Mouse (Mus musculus): ENCODE results near the gene Fgfr2. TPM values are rescaled to one million over a fixed set of nuclear protein-coding genes. Genes with fewer than 3 reads are reported as not detected.

Gene Fgfr2
- polyA plus RNA-seq, 1 experiment from 2014 or later: 11.2 TPM

DNA sequence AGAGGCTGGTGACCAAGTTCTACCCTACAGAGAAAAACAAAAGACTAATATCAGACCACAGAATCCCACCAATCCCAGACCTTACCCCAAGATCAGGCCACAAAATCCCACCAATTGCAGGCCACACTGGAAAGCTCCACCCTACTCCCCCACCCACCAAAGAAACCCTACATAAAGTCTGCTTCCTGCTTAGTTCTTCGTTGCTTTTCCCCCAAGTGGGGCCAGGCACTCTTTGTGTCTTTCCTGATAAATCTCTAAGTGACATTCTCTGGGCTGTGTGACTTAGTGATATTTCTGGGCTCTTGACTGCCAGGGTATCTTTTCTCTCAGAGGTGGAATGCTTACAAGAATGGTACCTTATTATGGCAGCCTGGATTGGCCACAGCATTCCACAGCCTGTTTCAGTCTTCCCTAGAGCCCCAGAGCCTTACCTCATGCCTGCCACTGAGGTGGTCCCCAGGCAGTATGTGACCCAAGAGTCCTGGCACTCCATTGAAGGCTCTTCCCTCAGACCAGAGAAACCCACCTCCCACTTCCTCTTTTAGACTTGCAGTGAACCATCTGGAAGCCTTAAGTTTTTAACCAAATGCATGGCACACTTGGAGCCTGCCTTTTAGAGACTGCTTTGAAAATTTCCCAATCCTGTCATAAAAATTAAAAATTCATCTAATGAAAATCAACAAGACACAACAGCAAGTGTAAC is 742.4 kb downstream of the Fgfr2 start:
- ATAC-seq: no peak
- H3K4me3 ChIP-seq (ENCODE audit: low read depth, low read length): no peak overlapping the region
- no peak for DNase-seq
- WGBS (ENCODE audit: insufficient replicate concordance): 20% methylated on average over 1 of the region's 1 CpGs
- no peaks in the 10 kb centered on the region for H3K9me3 ChIP-seq (ENCODE audit: low read length)
- H3K4me1 ChIP-seq (ENCODE audit: insufficient read depth): peaks cover 7% of the 10 kb centered on the region
- no peaks in the 10 kb centered on the region for H3K36me3 ChIP-seq (replicated peaks; ENCODE audit: insufficient read depth, low read length)
- H3K9ac ChIP-seq (replicated peaks): no peak overlapping the region
- H3K27me3 ChIP-seq (ENCODE audit: insufficient read depth, low read length): no peaks in the 10 kb centered on the region
- no peak overlapping the region for H3K4me2 ChIP-seq (ENCODE audit: low read depth, low read length)
- TF ChIP-seq CTCF (IDR thresholded peaks at IDR 0.05; ENCODE audit: low read depth) (no peak), EP300 (IDR thresholded peaks at IDR 0.05; ENCODE audit: low read depth) (no peak)
- H3K27ac ChIP-seq (ENCODE audit: low read depth): no peak overlapping the region

- Histone ChIP-seq H3K9ac (replicated peaks) (no peak overlapping the region), H3K9me3 (ENCODE audit: low read length) (no peaks in the 10 kb centered on the region), H3K4me3 (ENCODE audit: low read depth, low read length) (no peak overlapping the region), H3K27me3 (ENCODE audit: insufficient read depth, low read length) (no peaks in the 10 kb centered on the region), H3K4me2 (ENCODE audit: low read depth, low read length) (no peak overlapping the region), H3K27ac (ENCODE audit: low read depth) (no peak overlapping the region), H3K36me3 (replicated peaks; ENCODE audit: insufficient read depth, low read length) (no peaks in the 10 kb centered on the region), H3K4me1 (ENCODE audit: insufficient read depth) (peaks cover 4% of the 10 kb centered on the region; the same call in 1 of the 2 replicates)
- ATAC-seq (no peak), DNase-seq (no peak)
- TF ChIP-seq EP300 (IDR thresholded peaks at IDR 0.05; ENCODE audit: low read depth): no peak
- no peak for TF ChIP-seq CTCF (IDR thresholded peaks at IDR 0.05; ENCODE audit: low read depth)
- 70% methylated on average over 6 of the region's 6 CpGs for WGBS (ENCODE audit: insufficient replicate concordance)
Observed at GRCm38 (mm10) chr7:132377913-132378312, 745.2 kb downstream of the Fgfr2 start.

DNA sequence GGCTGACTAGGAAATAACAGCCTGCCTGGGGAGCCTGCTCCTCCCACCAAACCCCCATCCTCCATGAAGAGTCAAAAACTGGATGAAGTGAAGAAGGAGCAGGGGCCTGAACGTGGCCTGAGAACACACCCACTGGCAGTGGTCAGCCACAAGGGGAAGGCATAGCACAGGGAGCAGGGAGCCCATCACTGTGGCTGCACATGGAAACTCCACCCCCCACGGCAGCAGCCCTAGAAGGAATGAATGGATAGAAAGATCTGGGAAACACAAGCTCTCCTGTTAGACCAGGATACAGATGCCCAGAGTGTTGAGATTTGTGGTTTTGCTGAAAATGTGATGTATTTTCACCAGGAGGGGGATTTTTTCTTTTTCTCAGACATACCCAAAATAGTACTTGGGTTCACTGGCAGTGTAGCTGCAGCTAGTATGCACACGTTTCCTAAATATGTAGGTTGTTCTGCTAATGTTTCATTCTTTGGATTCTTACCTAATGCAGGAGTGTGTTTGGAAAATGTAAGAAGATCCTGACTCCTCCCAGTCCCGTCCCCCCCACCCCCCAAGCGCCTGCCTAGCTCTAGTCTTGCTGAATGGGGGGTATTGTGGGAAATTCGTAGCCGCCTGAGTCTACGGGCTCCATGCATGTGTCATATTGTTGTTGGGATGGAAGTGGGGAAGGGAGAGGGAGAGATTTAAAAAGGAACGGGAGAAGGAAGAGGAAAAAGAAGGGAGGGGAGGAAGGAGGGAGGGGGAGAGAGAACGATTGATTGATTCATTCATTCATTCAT is 749.4 kb downstream of the Fgfr2 start:
- peak; percentile 28 for TF ChIP-seq CTCF (IDR thresholded peaks at IDR 0.05; ENCODE audit: low read depth)
- no peak for TF ChIP-seq EP300 (IDR thresholded peaks at IDR 0.05; ENCODE audit: low read depth)
- Histone ChIP-seq H3K9me3 (ENCODE audit: low read length) (no peaks in the 10 kb centered on the region), H3K27ac (ENCODE audit: low read depth) (no peak overlapping the region), H3K9ac (replicated peaks) (no peak overlapping the region), H3K4me3 (ENCODE audit: low read depth, low read length) (no peak overlapping the region), H3K4me2 (ENCODE audit: low read depth, low read length) (no peak overlapping the region), H3K27me3 (ENCODE audit: insufficient read depth, low read length) (no peaks in the 10 kb centered on the region), H3K36me3 (replicated peaks; ENCODE audit: insufficient read depth, low read length) (no peaks in the 10 kb centered on the region), H3K4me1 (ENCODE audit: insufficient read depth) (no peaks in the 10 kb centered on the region)
- WGBS (ENCODE audit: insufficient replicate concordance): 69% methylated on average over 10 of the region's 10 CpGs
- ATAC-seq (no peak), DNase-seq (no peak)

DNA sequence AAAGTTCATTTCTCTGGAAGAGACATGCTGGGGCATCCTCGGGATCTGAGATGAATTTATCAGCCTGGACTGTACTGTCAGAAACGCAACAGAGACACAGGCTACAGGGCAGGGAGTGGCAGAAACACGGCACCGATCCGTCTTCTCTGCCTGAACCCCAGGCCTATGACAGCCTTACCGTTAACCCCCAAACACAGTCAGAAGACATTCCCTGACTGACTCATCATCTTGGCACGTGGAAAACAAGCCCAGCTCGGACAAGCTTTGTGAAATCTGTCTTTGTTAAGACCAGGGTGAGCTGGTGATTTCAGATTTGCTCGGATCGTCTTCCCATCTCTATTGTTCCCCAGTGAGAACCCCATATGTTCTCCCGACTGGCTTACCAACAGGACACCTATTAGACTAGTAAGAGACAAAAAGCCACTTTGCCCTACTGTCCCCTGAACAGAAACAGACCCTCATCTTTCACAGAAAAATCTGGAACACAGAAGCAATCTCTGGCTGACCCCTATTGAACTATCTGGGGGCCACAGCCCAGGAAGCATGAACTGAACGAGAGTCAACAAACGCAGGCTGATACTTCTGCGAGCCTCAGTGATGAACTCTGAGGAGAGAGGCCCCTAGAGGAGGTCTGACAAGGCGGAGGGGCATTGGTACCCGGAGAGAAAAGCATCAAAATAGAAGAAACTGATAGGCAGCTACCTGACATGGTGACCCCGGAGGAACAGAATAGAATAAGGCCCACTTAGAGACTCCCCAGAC is 750.2 kb downstream of the Fgfr2 start:
- WGBS (ENCODE audit: insufficient replicate concordance): 64% methylated on average over 17 of the region's 17 CpGs
- Histone ChIP-seq H3K4me2 (ENCODE audit: low read depth, low read length) (no peak overlapping the region), H3K4me1 (ENCODE audit: insufficient read depth) (no peaks in the 10 kb centered on the region), H3K27me3 (ENCODE audit: insufficient read depth, low read length) (no peaks in the 10 kb centered on the region), H3K36me3 (replicated peaks; ENCODE audit: insufficient read depth, low read length) (no peaks in the 10 kb centered on the region), H3K9me3 (ENCODE audit: low read length) (no peaks in the 10 kb centered on the region), H3K27ac (ENCODE audit: low read depth) (no peak overlapping the region), H3K4me3 (ENCODE audit: low read depth, low read length) (no peak overlapping the region), H3K9ac (replicated peaks) (no peak overlapping the region)
- ATAC-seq (no peak), DNase-seq (no peak)
- TF ChIP-seq CTCF (IDR thresholded peaks at IDR 0.05; ENCODE audit: low read depth) (no peak), EP300 (IDR thresholded peaks at IDR 0.05; ENCODE audit: low read depth) (no peak)

DNA sequence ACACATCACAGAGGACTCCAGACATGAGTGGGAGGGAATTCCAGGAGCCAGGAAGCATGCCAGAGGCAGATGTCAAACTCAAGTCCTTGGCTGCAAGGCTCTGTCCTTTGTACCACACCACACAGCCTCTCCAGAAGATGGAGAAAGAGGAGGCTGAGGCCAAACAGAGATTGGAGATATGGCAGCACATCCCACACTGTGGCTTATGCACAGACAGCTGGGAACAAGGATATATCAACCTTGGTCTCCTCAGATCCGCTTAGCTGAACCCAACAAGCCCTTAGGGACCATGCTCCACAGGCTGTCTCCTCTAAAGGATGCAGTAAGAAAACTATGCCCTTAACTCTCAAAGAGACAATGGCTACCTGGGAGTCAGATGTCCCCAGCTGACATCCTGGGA is 751.3 kb downstream of the Fgfr2 start:
- ATAC-seq (no peak), DNase-seq (no peak)
- no peak overlapping the region for H3K4me3 ChIP-seq (ENCODE audit: low read depth, low read length)
- no peaks in the 10 kb centered on the region for H3K27me3 ChIP-seq (ENCODE audit: insufficient read depth, low read length)
- no peaks in the 10 kb centered on the region for H3K36me3 ChIP-seq (replicated peaks; ENCODE audit: insufficient read depth, low read length)
- no peak overlapping the region for H3K9ac ChIP-seq (replicated peaks)
- TF ChIP-seq EP300 (IDR thresholded peaks at IDR 0.05; ENCODE audit: low read depth) (no peak), CTCF (IDR thresholded peaks at IDR 0.05; ENCODE audit: low read depth) (no peak)
- H3K27ac ChIP-seq (ENCODE audit: low read depth): no peak overlapping the region
- no peaks in the 10 kb centered on the region for H3K9me3 ChIP-seq (ENCODE audit: low read length)
- WGBS (ENCODE audit: insufficient replicate concordance): 71% methylated on average over 1 of the region's 1 CpGs
- H3K4me1 ChIP-seq (ENCODE audit: insufficient read depth): no peaks in the 10 kb centered on the region
- H3K4me2 ChIP-seq (ENCODE audit: low read depth, low read length): no peak overlapping the region

DNA sequence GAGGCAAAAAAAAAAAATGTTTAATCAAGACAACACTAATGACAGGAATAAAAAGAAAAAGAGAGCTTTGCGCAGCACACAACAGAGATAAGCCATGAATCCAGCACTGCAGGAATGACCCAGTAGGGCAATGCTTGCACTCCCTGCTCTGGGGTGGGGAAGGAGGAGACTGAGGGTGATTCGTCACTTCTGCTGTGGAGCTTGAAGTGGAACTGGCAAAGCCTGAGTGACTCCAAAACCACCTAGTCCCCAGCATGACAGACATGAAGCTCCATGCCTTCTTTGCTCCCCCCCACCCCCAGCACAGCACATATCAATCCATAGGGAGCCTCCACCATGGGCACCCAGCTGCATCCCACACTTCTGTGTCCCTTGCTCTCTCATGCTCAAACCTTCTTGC is 753.4 kb downstream of the Fgfr2 start:
- Histone ChIP-seq H3K4me3 (ENCODE audit: low read depth, low read length) (no peak overlapping the region), H3K27ac (ENCODE audit: low read depth) (no peak overlapping the region), H3K36me3 (replicated peaks; ENCODE audit: insufficient read depth, low read length) (no peaks in the 10 kb centered on the region), H3K4me2 (ENCODE audit: low read depth, low read length) (no peak overlapping the region), H3K9ac (replicated peaks) (no peak overlapping the region), H3K4me1 (ENCODE audit: insufficient read depth) (peaks cover 7% of the 10 kb centered on the region; the same call in 1 of the 2 replicates), H3K9me3 (ENCODE audit: low read length) (no peaks in the 10 kb centered on the region), H3K27me3 (ENCODE audit: insufficient read depth, low read length) (no peaks in the 10 kb centered on the region)
- DNase-seq (no peak), ATAC-seq (no peak)
- 58% methylated on average over 2 of the region's 2 CpGs for WGBS (ENCODE audit: insufficient replicate concordance)
- TF ChIP-seq EP300 (IDR thresholded peaks at IDR 0.05; ENCODE audit: low read depth) (no peak), CTCF (IDR thresholded peaks at IDR 0.05; ENCODE audit: low read depth) (no peak)

Data from liver, postnatal 0 days (tissue).